Mouse (Mus musculus): Measurements from ENCODE around the gene Noct. TPM values are rescaled to one million over a fixed set of nuclear protein-coding genes. Genes with fewer than 3 reads are reported as not detected.
A peak's percentile ranks its signal among the peaks of the same experiment; 100 is the strongest.

Noct gene
- polyA plus RNA-seq, 1 experiment from 2014 or later = 10.4 TPM

DNA sequence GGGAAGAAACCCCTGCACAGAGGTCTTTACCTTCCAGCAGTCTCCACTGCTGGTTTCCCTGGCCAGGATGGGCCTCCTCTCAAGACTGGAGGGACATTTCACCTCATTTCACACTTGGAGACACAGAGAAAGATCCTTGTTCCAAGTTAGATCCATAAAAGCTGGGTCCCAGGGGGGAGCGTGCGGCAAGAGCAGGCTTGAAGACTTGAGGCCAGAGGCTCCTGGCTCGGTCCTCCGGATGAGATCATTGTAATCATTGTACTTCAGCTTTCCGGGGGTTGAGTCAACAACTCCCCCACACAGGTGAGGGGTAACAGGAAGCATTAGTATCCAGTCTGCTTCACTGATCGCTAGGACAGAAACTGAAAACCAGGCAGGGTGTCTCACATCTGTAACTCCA is 30.2 kb upstream of the Noct start:
- 26% methylated on average over 6 of the region's 6 CpGs for WGBS
- Histone ChIP-seq H3K4me2 (replicated peaks; ENCODE audit: low read depth, low read length) (no peak overlapping the region), H3K36me3 (ENCODE audit: control insufficient read depth, insufficient read depth, low read length) (no peaks in the 10 kb centered on the region), H3K4me1 (ENCODE audit: control insufficient read depth, insufficient read depth, low read length) (no peaks in the 10 kb centered on the region), H3K27me3 (ENCODE audit: control insufficient read depth, insufficient read depth, low read length) (no peaks in the 10 kb centered on the region), H3K27ac (ENCODE audit: low read depth, low read length) (no peak overlapping the region), H3K9ac (ENCODE audit: low read depth, low read length) (no peak overlapping the region), H3K9me3 (ENCODE audit: control insufficient read depth, low read length) (no peaks in the 10 kb centered on the region), H3K4me3 (ENCODE audit: low read length) (no peak overlapping the region)
- no peak for ATAC-seq (ENCODE audit: low FRiP score, low TSS enrichment)

DNA sequence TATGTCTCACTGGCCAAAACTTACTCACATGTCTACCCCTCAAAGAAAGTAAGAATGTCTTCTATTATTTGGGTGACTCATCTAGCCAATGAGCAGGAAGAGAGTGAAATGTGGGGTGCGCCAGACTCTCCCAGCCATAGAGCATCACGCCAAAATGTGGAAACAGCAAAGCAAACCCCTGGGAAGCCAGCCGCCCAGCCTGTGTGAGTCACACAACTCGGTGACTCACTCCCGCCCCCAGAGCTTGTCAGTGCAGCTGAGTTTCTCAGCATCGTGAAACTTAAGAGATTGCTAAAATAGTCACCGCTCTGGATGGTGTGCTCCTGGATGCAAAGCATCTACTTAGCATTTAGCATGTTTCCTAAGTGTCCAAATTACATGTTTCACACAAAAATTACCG is 28.9 kb upstream of the Noct start:
- Histone ChIP-seq H3K9me3 (ENCODE audit: control insufficient read depth, low read length) (no peaks in the 10 kb centered on the region), H3K27me3 (ENCODE audit: control insufficient read depth, insufficient read depth, low read length) (no peaks in the 10 kb centered on the region), H3K4me1 (ENCODE audit: control insufficient read depth, insufficient read depth, low read length) (no peaks in the 10 kb centered on the region), H3K4me2 (replicated peaks; ENCODE audit: low read depth, low read length) (0 out of 2 replicates have a peak overlapping the region, but pooled peaks have one; percentile 2), H3K9ac (ENCODE audit: low read depth, low read length) (no peak overlapping the region), H3K36me3 (ENCODE audit: control insufficient read depth, insufficient read depth, low read length) (no peaks in the 10 kb centered on the region), H3K4me3 (ENCODE audit: low read length) (no peak overlapping the region), H3K27ac (ENCODE audit: low read depth, low read length) (no peak overlapping the region)
- ATAC-seq (ENCODE audit: low FRiP score, low TSS enrichment) = no peak
- 41% methylated on average over 8 of the region's 8 CpGs for WGBS

DNA sequence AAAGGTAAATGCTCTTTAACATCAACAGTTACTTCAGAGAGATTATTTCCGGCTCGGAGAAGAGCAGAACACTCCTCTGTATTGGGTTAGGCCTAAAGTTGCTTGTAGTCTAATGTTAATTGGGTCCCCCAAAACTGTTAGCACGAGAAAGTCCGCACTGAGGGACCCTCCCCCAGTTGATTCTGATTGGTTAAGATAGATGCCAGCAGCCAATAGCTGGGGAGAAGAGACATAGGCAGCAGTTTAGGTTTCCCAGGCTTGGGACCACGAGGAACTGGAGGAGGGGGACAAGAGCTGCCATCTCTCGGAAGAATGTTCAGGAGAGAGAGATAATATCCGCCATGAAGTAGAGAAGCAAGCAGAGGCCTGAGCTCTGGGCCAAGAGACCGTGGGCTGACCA is 28.5 kb upstream of the Noct start:
- no peaks in the 10 kb centered on the region for H3K36me3 ChIP-seq (ENCODE audit: control insufficient read depth, insufficient read depth, low read length)
- no peaks in the 10 kb centered on the region for H3K27me3 ChIP-seq (ENCODE audit: control insufficient read depth, insufficient read depth, low read length)
- H3K4me2 ChIP-seq (replicated peaks; ENCODE audit: low read depth, low read length) = 0 out of 2 replicates have a peak overlapping the region, but pooled peaks have one; percentile 2
- WGBS = 40% methylated on average over 8 of the region's 8 CpGs
- H3K27ac ChIP-seq (ENCODE audit: low read depth, low read length) = no peak overlapping the region
- H3K9ac ChIP-seq (ENCODE audit: low read depth, low read length) = no peak overlapping the region
- H3K4me3 ChIP-seq (ENCODE audit: low read length) = no peak overlapping the region
- H3K9me3 ChIP-seq (ENCODE audit: control insufficient read depth, low read length) = no peaks in the 10 kb centered on the region
- peak; percentile 59; the same call in 1 of the 2 replicates for ATAC-seq (ENCODE audit: low FRiP score, low TSS enrichment)
- no peaks in the 10 kb centered on the region for H3K4me1 ChIP-seq (ENCODE audit: control insufficient read depth, insufficient read depth, low read length)

DNA sequence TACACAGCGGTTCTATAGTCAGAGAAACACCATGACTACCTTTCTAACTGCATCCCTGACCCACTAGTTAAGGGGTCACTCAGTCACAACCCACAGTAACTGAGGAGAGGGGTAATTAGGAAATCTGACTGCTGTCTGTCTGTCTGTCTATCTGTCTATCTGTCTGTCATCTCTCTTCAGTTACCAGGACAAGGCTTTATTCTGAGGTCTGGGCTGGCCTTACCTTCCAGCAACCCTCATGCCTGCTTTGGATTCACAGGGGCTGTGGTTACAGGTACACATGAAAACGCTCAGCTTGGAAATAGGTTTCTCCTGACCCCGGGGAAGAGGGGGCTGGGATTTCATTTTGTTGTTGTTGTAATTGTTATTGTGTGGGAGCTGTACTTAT is 27.5 kb upstream of the Noct start:
- H3K27me3 ChIP-seq (ENCODE audit: control insufficient read depth, insufficient read depth, low read length) = no peaks in the 10 kb centered on the region
- H3K9ac ChIP-seq (ENCODE audit: low read depth, low read length) = no peak overlapping the region
- H3K4me3 ChIP-seq (ENCODE audit: low read length) = no peak overlapping the region
- no peak overlapping the region for H3K4me2 ChIP-seq (replicated peaks; ENCODE audit: low read depth, low read length)
- H3K9me3 ChIP-seq (ENCODE audit: control insufficient read depth, low read length) = no peaks in the 10 kb centered on the region
- H3K36me3 ChIP-seq (ENCODE audit: control insufficient read depth, insufficient read depth, low read length) = no peaks in the 10 kb centered on the region
- no peaks in the 10 kb centered on the region for H3K4me1 ChIP-seq (ENCODE audit: control insufficient read depth, insufficient read depth, low read length)
- ATAC-seq (ENCODE audit: low FRiP score, low TSS enrichment) = no peak
- 89% methylated on average over 3 of the region's 3 CpGs for WGBS
- H3K27ac ChIP-seq (ENCODE audit: low read depth, low read length) = no peak overlapping the region

DNA sequence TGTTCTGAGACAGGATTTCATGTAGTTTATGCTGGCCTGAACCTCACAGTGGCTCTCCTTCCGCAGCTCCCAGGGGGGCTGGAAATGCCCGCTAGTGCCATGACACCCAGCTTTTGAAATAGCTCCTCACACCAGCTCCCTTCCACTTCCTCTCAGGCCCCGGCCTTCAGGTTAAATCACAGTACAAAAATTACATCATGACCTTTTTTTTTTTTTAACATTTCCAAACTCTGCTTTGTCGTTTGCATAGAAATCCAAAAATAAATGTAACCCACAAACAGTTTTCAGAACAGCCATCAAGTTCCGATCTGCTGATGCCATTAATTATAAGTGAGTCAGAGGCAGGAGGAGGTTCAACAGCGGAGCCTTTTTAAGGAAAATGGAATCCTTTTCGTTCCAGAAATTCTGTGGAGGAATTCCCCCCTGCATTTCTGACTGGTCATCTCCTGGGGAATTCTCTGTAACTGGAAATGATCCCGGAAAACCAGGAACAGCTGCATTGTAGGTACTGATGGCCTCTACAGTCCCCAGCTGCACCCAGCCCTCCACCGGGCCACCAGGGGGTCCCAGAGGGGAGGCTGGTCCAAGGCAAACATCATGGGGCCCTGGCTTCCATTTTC is 27.0 kb upstream of the Noct start:
- no peaks in the 10 kb centered on the region for H3K27me3 ChIP-seq (ENCODE audit: control insufficient read depth, insufficient read depth, low read length)
- WGBS = 66% methylated on average over 9 of the region's 9 CpGs
- H3K36me3 ChIP-seq (ENCODE audit: control insufficient read depth, insufficient read depth, low read length) = no peaks in the 10 kb centered on the region
- no peak overlapping the region for H3K9ac ChIP-seq (ENCODE audit: low read depth, low read length)
- H3K4me2 ChIP-seq (replicated peaks; ENCODE audit: low read depth, low read length) = no peak overlapping the region
- ATAC-seq (ENCODE audit: low FRiP score, low TSS enrichment) = no peak
- no peak overlapping the region for H3K27ac ChIP-seq (ENCODE audit: low read depth, low read length)
- H3K4me1 ChIP-seq (ENCODE audit: control insufficient read depth, insufficient read depth, low read length) = no peaks in the 10 kb centered on the region
- no peaks in the 10 kb centered on the region for H3K9me3 ChIP-seq (ENCODE audit: control insufficient read depth, low read length)
- H3K4me3 ChIP-seq (ENCODE audit: low read length) = no peak overlapping the region

DNA sequence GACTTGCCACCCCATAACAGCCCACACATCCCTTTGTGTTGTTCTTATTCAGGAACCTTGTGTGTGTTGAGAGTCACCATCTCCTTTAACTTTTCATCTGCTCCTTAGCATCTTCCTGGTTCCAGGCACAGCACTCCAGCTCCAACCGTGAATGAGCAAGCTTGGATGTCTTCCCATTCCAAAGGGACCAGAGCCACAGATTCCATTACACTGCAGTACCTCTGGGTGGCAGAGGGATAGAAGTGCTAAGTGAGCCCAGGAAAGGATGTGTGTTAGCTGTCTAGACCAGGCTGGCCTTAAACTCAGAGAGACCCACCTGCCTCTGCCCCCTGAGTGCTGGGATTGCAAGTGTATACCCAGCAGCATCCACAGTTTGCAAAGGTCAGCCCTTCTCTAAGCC is 26.0 kb upstream of the Noct start:
- no peaks in the 10 kb centered on the region for H3K4me1 ChIP-seq (ENCODE audit: control insufficient read depth, insufficient read depth, low read length)
- no peaks in the 10 kb centered on the region for H3K36me3 ChIP-seq (ENCODE audit: control insufficient read depth, insufficient read depth, low read length)
- WGBS = 88% methylated on average over 1 of the region's 1 CpGs
- no peak overlapping the region for H3K4me3 ChIP-seq (ENCODE audit: low read length)
- no peak overlapping the region for H3K27ac ChIP-seq (ENCODE audit: low read depth, low read length)
- H3K4me2 ChIP-seq (replicated peaks; ENCODE audit: low read depth, low read length) = no peak overlapping the region
- no peaks in the 10 kb centered on the region for H3K9me3 ChIP-seq (ENCODE audit: control insufficient read depth, low read length)
- H3K27me3 ChIP-seq (ENCODE audit: control insufficient read depth, insufficient read depth, low read length) = no peaks in the 10 kb centered on the region
- ATAC-seq (ENCODE audit: low FRiP score, low TSS enrichment) = no peak
- no peak overlapping the region for H3K9ac ChIP-seq (ENCODE audit: low read depth, low read length)

DNA sequence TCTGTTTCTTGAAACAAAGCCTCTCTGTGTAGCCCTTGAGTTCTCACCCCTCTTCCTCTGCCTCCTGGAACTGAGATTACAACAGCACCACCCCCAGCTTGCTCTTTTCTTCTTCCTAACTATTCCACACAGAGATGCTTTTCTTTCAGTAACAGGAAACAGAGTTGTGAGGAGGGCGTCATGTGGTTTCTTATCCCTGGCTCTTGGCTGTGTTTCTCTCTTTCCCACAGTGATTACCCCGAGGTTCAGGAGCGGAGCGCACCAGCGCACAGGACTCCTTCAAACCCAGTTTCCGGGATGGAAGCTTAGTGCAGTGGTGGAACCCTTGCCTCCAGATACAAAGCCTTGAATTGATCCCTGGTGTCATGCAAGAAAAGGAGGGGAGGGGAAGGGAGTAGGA is 25.1 kb upstream of the Noct start:
- Histone ChIP-seq H3K4me1 (ENCODE audit: control insufficient read depth, insufficient read depth, low read length) (no peaks in the 10 kb centered on the region), H3K36me3 (ENCODE audit: control insufficient read depth, insufficient read depth, low read length) (no peaks in the 10 kb centered on the region), H3K9me3 (ENCODE audit: control insufficient read depth, low read length) (no peaks in the 10 kb centered on the region), H3K4me2 (replicated peaks; ENCODE audit: low read depth, low read length) (no peak overlapping the region), H3K27me3 (ENCODE audit: control insufficient read depth, insufficient read depth, low read length) (no peaks in the 10 kb centered on the region), H3K27ac (ENCODE audit: low read depth, low read length) (no peak overlapping the region), H3K9ac (ENCODE audit: low read depth, low read length) (no peak overlapping the region), H3K4me3 (ENCODE audit: low read length) (no peak overlapping the region)
- no peak for ATAC-seq (ENCODE audit: low FRiP score, low TSS enrichment)
- 88% methylated on average over 6 of the region's 6 CpGs for WGBS

DNA sequence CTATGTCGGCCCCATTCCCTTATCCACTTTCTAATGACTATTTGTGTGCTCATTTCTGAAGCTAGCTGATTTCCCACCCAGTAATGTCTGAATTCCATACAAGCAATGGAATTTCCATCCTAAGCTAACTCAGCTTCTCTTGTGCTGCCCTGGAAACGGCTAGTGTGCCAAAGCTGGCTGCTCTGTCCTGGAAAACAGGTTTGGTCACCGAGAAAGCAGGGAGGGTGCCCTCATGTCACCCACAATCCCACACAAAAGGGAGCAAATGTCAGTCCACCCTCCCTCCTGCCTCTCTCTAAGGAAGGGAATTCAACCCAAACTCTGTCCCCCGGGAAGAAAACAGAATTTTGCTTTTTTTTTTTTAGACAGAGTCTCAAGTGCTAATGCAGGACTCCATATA is 23.9 kb upstream of the Noct start:
- Histone ChIP-seq H3K4me2 (replicated peaks; ENCODE audit: low read depth, low read length) (no peak overlapping the region), H3K27me3 (ENCODE audit: control insufficient read depth, insufficient read depth, low read length) (no peaks in the 10 kb centered on the region), H3K27ac (ENCODE audit: low read depth, low read length) (no peak overlapping the region), H3K36me3 (ENCODE audit: control insufficient read depth, insufficient read depth, low read length) (no peaks in the 10 kb centered on the region), H3K4me1 (ENCODE audit: control insufficient read depth, insufficient read depth, low read length) (no peaks in the 10 kb centered on the region), H3K9ac (ENCODE audit: low read depth, low read length) (no peak overlapping the region), H3K9me3 (ENCODE audit: control insufficient read depth, low read length) (peaks cover 2% of the 10 kb centered on the region; the same call in 1 of the 2 replicates), H3K4me3 (ENCODE audit: low read length) (no peak overlapping the region)
- 84% methylated on average over 4 of the region's 4 CpGs for WGBS
- ATAC-seq (ENCODE audit: low FRiP score, low TSS enrichment) = no peak

DNA sequence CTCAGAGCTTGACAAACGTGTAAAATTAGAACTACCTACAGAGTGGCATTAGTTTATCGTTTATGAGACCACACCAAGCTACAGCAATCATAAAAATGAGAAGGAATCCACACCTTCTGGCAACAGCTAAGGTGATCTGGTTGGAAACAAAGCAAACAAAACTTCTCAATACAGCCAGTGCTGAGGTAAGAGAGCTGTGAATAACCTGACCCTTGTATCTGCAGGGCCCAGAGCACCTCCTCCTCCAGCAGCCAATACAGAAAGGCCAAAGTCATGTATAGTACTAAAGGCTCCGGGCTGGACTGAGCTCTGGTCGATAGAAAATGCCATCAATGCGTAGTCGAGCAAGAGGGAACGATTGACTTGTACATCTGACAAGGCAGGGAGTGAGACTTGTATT is 23.4 kb upstream of the Noct start:
- 87% methylated on average over 7 of the region's 7 CpGs for WGBS

More for the DNA sequence above, 23.4 kb upstream of the Noct start:
- Histone ChIP-seq H3K4me3 (ENCODE audit: low read length) (no peak overlapping the region), H3K27me3 (ENCODE audit: control insufficient read depth, insufficient read depth, low read length) (no peaks in the 10 kb centered on the region), H3K27ac (ENCODE audit: low read depth, low read length) (no peak overlapping the region), H3K4me1 (ENCODE audit: control insufficient read depth, insufficient read depth, low read length) (no peaks in the 10 kb centered on the region), H3K9ac (ENCODE audit: low read depth, low read length) (no peak overlapping the region), H3K4me2 (replicated peaks; ENCODE audit: low read depth, low read length) (no peak overlapping the region), H3K9me3 (ENCODE audit: control insufficient read depth, low read length) (peaks cover 2% of the 10 kb centered on the region; the same call in 1 of the 2 replicates), H3K36me3 (ENCODE audit: control insufficient read depth, insufficient read depth, low read length) (no peaks in the 10 kb centered on the region)
- no peak for ATAC-seq (ENCODE audit: low FRiP score, low TSS enrichment)
